Mouse (Mus musculus): ENCODE data around the gene Prcd.

- TF ChIP-seq CTCF (IDR thresholded peaks at IDR 0.05) = no peak
- TF ChIP-seq EP300 (IDR thresholded peaks at IDR 0.05) = no peak
These were observed 431 bp downstream of the Prcd start for GRCm38 (mm10) chr11:116653709-116654221.
